Comparison of ENCODE assay signal across 2 mouse cellular contexts in genomic region chr17:12160061-12160421, GRCm38 (mm10).
TF ChIP-seq lines count a peak whose summit lies in the region.

No protein-coding gene starts in this region.

TF ChIP-seq in CH12.LX, 34 proteins besides CTCF, POLR2A, EP300 and RAD21 (continued from another document):
- TF ChIP-seq USF2 (conservative IDR thresholded peaks at IDR 0.05; ENCODE audit: low read depth, low read length): no peak
- no peak for TF ChIP-seq MYC (IDR thresholded peaks at IDR 0.05; ENCODE audit: low read depth, low read length)
- TF ChIP-seq ZNF384 (IDR thresholded peaks at IDR 0.05; ENCODE audit: low read depth, low read length): no peak
- TF ChIP-seq ZC3H11A (IDR thresholded peaks at IDR 0.05; ENCODE audit: low read depth, low read length): no peak
- no peak for TF ChIP-seq BHLHE40 (IDR thresholded peaks at IDR 0.05; ENCODE audit: low read depth, low read length)
- no peak for TF ChIP-seq NRF1 (IDR thresholded peaks at IDR 0.05; ENCODE audit: low read depth, low read length)

TF ChIP-seq in ES-E14, 5 proteins besides CTCF, POLR2A, EP300 and RAD21 (continued from another document):
- TF ChIP-seq HCFC1 (IDR thresholded peaks at IDR 0.05; ENCODE audit: borderline replicate concordance, insufficient read depth, low read length): no peak
TF ChIP-seq in ES-E14: peak in this region for 0.
